Mouse (Mus musculus) midbrain, embryonic 16.5 days (tissue): ENCODE measurements around the gene Gm45837. TPM values are rescaled to one million over a fixed set of nuclear protein-coding genes. Genes with fewer than 3 reads are reported as not detected.

Experiments used
- ATAC-seq: fragments of 200-750 bp; cut with Nextera tagmentation; 2 replicates; pipeline ENCODE4 v1.8.0; 2017; ENCODE audit warnings: moderate TSS enrichment
- H3K27ac ChIP-seq: fragments of 300-500 bp; sonication (generic); 2 replicates; pipeline ENCODE4 v1.5.1; 2014; ENCODE audit warnings: mild to moderate bottlenecking, low read length, mixed read lengths
- H3K27me3 ChIP-seq: fragments of 300-500 bp; sonication (generic); 2 replicates; pipeline ENCODE4 v1.6.1; 2014; ENCODE audit warnings: low read depth, low read length, mixed read lengths; ENCODE audit not compliant: control insufficient read depth, insufficient read depth
- H3K36me3 ChIP-seq: fragments of 300-500 bp; sonication (generic); 2 replicates; pipeline ENCODE4 v1.6.1; 2014; ENCODE audit warnings: mild to moderate bottlenecking, low read length, moderate library complexity, mixed read lengths; ENCODE audit not compliant: control insufficient read depth, insufficient read depth
- H3K4me1 ChIP-seq: fragments of 300-500 bp; sonication (generic); 2 replicates; pipeline ENCODE4 v1.6.1; 2014; ENCODE audit warnings: mild to moderate bottlenecking, low read length, mixed read lengths; ENCODE audit not compliant: control insufficient read depth, insufficient read depth
- H3K4me2 ChIP-seq: fragments of 300-500 bp; sonication (generic); 2 replicates; pipeline ENCODE4 v1.6.1; 2014; ENCODE audit warnings: mild to moderate bottlenecking, low read length, mixed read lengths
- H3K4me3 ChIP-seq: fragments of 300-500 bp; sonication (generic); 2 replicates; pipeline ENCODE4 v1.5.1; 2014; ENCODE audit warnings: low read depth, mild to moderate bottlenecking, low read length, moderate library complexity, mixed read lengths
- H3K9ac ChIP-seq: fragments of 300-500 bp; sonication (generic); 2 replicates; pipeline ENCODE4 v1.6.1; 2014; ENCODE audit warnings: low read depth, low read length, mixed read lengths
- H3K9me3 ChIP-seq: fragments of 300-500 bp; sonication (generic); replicated peaks from 2 replicates; pipeline ENCODE4 v1.6.1; 2014; ENCODE audit warnings: mild to moderate bottlenecking, low read length, mixed read lengths; ENCODE audit not compliant: control insufficient read depth, poor library complexity, severe bottlenecking
- WGBS: fragments of 180-500 bp; shearing (Covaris S2); extraction: QIAGEN DNeasy Blood & Tissue Kit; methylation state at CpG from one replicate; pipeline ENCODE4 v1.1.7; 2014; 5-methylcytosine and 5-hydroxymethylcytosine counted together
- polyA plus RNA-seq: library from polyadenylated mRNA; unstranded; fragments of >200 nt; fragmentation: Nextera tagmentation; extraction: Ambion mirVana; gene quantifications from 2 replicates; pipeline ENCODE4 v1.2.1, GENCODE M21; 2015

Gene Gm45837
- polyA plus RNA-seq, 1 experiment from 2014 or later: 0.69 TPM

DNA sequence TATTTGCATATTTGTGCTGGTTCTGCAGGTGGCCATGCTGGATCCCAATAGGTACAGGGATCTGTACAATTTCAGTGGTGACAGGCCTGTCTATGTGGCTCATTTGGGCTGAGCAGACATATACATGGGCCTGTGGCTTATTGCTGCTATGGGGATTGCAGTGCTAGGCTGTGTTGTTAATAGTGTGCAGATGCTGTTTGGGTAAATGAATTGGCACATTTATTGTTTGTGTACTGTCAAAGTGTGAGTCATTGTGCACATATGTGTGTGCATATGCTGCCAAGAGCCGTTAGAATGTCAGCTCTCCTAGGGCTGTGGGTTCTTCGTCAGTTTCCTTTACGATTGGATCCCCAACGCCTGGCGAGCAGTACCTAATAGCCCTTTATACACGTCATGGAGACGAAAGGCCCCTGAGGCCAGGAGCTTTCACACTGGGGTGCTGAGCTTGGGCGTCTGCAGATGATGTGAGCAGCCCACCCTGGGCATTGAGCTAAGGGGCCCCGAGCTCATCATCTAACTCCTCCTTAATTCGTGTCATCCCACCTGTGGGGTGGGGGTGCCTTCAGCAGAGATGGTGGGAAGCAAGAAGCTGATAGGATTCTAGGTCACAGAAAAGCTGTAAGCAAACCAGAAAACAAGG lies 33.9 kb upstream of the Gm45837 start:
- H3K27me3 ChIP-seq: no peaks in the 10 kb centered on the region
- no peaks in the 10 kb centered on the region for H3K36me3 ChIP-seq
- WGBS: 75% methylated on average over 10 of the region's 10 CpGs
- no peak overlapping the region for H3K4me2 ChIP-seq
- H3K27ac ChIP-seq: no peak overlapping the region
- H3K9ac ChIP-seq: no peak overlapping the region
- H3K4me1 ChIP-seq: peaks cover 2% of the 10 kb centered on the region; the same call in 1 of the 2 replicates
- H3K4me3 ChIP-seq: no peak overlapping the region
- H3K9me3 ChIP-seq: no peaks in the 10 kb centered on the region
- no peak for ATAC-seq

DNA sequence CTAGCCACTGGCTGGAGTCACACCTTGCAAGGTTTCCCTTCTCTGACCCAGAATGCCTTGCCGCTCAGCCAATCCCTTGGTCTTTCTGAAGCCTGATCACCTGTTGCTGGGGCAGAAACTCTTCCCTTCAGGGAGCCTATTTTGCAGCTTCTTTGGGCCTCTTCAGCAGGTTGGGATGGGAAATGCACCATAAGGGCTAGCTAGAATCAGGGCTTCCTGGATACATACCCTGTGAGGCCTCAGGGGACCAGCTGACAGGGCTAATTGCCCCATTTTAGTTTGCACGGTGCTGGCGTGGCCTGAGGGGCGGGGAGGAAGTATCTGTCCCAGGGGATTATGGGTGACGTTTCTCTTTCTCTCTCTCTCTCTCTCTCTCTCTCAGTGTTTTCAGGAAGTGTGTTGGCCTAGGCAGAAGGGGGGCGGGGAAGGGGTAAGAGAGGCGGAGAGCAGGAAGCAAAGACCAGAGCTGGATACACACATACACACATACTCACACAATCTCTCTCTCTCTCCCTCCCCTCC lies 32.9 kb upstream of the Gm45837 start:
- no peak for ATAC-seq
- H3K4me3 ChIP-seq: no peak overlapping the region
- H3K9me3 ChIP-seq: no peaks in the 10 kb centered on the region
- no peak overlapping the region for H3K9ac ChIP-seq
- no peak overlapping the region for H3K27ac ChIP-seq
- H3K4me1 ChIP-seq: peaks cover 2% of the 10 kb centered on the region; the same call in 1 of the 2 replicates
- no peaks in the 10 kb centered on the region for H3K36me3 ChIP-seq
- 31% methylated on average over 7 of the region's 7 CpGs for WGBS
- H3K27me3 ChIP-seq: no peaks in the 10 kb centered on the region
- peak overlapping the region; percentile 15; the same call in 1 of the 2 replicates for H3K4me2 ChIP-seq

DNA sequence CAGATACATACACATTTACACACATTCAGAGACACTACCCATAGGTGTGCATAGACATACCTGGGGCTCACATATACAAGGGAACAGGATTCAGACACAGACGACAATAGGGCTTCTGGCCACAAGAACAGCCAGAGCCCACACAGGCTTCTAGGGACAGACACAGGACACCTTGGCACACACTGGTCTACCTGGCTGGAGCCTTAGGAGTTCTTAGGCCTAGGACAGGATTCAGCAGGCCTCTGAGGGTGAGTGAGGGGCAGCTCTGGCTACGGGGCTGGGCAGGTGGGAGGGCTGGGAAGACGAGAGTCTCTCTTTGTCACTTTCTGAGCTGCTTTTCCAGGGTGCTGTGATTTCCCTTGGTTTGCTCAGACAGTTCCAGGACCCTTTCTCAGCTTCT lies 32.4 kb upstream of the Gm45837 start:
- Histone ChIP-seq H3K27me3 (no peaks in the 10 kb centered on the region), H3K27ac (no peak overlapping the region), H3K9me3 (no peaks in the 10 kb centered on the region), H3K4me2 (peak overlapping the region; percentile 3; the same call in 1 of the 2 replicates), H3K4me3 (no peak overlapping the region), H3K9ac (0 out of 2 replicates have a peak overlapping the region, but pooled peaks have one; percentile 1), H3K36me3 (no peaks in the 10 kb centered on the region), H3K4me1 (peaks cover 2% of the 10 kb centered on the region; the same call in 1 of the 2 replicates)
- no peak for ATAC-seq
- WGBS: 60% methylated on average over 3 of the region's 3 CpGs

DNA sequence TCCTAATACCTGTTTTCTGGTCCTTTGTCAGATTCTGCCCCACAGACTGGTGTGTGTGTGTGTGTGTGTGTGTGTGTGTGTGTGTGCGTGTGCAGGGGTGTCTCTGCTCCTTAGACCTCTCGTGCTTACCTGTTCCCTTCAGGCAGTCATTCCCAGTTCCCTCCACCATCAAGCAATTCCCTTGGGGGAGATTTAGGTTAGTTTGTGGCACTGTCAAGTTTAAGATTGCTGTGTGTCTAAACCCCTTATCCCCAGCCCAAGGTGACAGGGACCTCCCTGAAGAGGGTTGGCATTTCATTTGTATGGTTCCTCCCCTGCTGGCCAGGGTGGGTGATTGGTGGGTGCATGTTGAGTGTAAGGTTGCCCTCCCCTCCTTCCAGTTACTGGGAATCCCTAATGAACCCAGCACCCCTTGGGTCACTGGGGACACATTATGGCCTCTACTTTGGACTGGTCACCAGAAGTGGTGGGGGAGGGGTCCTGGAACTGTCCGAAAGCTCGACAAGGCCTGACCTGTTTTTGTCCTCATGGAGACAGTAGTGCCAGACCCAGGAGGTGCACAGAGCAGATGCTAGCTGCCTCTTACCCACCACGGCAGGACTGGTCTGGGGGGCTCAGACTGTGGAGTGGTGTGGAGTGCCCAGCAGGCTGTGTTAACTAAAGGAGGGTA lies 31.8 kb upstream of the Gm45837 start:
- no peak for ATAC-seq
- no peaks in the 10 kb centered on the region for H3K9me3 ChIP-seq
- no peaks in the 10 kb centered on the region for H3K27me3 ChIP-seq
- H3K9ac ChIP-seq: no peak overlapping the region
- 74% methylated on average over 5 of the region's 5 CpGs for WGBS
- H3K36me3 ChIP-seq: no peaks in the 10 kb centered on the region
- H3K4me3 ChIP-seq: no peak overlapping the region
- H3K4me2 ChIP-seq: no peak overlapping the region
- no peak overlapping the region for H3K27ac ChIP-seq
- peaks cover 2% of the 10 kb centered on the region; the same call in 1 of the 2 replicates for H3K4me1 ChIP-seq

DNA sequence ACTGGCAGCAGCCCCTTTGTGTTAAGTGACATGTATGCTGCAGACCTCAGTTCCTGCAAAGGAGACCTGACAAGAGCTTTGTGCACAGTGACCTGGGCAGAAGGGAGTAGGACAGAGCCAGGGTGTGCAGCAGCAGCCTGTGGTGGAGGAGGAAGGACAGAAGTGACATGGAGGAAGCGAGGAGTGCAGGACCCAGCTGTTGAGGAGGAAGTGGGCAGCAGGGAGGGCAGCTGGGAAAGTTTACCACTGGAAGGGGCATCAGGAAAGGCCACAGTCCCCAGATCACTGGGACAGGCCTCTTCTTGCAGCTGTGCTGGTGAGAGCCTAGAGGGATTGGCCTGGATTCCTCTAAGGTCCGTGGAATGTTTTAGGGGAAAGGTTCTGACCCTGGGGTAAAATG lies 31.0 kb upstream of the Gm45837 start:
- Histone ChIP-seq H3K9ac (no peak overlapping the region), H3K36me3 (no peaks in the 10 kb centered on the region), H3K4me3 (no peak overlapping the region), H3K9me3 (no peaks in the 10 kb centered on the region), H3K4me2 (no peak overlapping the region), H3K4me1 (peaks cover 2% of the 10 kb centered on the region; the same call in 1 of the 2 replicates), H3K27ac (no peak overlapping the region), H3K27me3 (no peaks in the 10 kb centered on the region)
- 83% methylated on average over 2 of the region's 2 CpGs for WGBS
- no peak for ATAC-seq

DNA sequence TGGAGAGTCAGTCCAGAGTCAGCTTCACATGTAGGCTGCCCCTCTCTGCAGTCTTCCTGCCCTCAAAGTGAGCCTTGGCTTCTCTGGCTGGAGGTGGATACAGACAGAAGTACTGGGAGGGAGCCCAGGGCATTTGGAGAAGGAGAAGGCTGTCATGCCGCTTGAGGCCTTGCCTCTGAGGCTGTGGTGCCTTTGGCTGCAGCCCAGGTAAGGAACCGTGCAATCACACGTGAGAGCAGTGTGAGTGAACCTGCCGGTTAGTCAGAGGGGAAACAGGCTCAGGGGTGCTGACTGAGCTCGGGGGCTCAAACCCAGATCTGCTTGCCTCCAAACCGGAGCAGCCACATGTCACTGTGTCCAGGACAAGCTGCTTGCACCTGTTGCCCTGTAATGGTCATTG lies 29.2 kb upstream of the Gm45837 start:
- Histone ChIP-seq H3K4me1 (peaks cover 2% of the 10 kb centered on the region; the same call in 1 of the 2 replicates), H3K36me3 (no peaks in the 10 kb centered on the region), H3K27me3 (no peaks in the 10 kb centered on the region), H3K4me3 (no peak overlapping the region), H3K4me2 (no peak overlapping the region), H3K9me3 (no peaks in the 10 kb centered on the region), H3K27ac (no peak overlapping the region), H3K9ac (no peak overlapping the region)
- no peak for ATAC-seq
- 78% methylated on average over 6 of the region's 6 CpGs for WGBS

DNA sequence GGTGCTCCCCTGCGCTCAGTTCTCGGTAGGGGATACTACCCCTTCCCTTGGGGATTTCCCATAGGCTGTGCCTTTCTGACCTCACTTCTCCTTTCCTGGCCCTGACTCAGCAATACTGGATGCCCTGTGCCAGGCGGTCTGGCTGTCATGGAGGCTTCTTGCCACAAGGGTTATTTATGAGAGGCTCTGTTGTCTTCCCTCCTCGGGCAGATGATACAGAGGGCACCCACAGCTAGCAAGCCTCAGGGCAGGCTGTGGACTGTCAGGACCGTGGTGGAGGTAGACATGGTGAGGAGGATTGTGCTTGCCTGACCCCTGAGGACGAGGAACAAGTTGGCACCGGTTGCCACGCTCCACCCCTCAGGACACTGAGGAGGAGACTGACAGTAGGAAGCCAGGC lies 28.3 kb upstream of the Gm45837 start:
- ATAC-seq: no peak
- Histone ChIP-seq H3K9ac (no peak overlapping the region), H3K4me1 (peaks cover 2% of the 10 kb centered on the region; the same call in 1 of the 2 replicates), H3K36me3 (no peaks in the 10 kb centered on the region), H3K4me2 (no peak overlapping the region), H3K27me3 (no peaks in the 10 kb centered on the region), H3K4me3 (no peak overlapping the region), H3K9me3 (no peaks in the 10 kb centered on the region), H3K27ac (no peak overlapping the region)
- 75% methylated on average over 8 of the region's 8 CpGs for WGBS

DNA sequence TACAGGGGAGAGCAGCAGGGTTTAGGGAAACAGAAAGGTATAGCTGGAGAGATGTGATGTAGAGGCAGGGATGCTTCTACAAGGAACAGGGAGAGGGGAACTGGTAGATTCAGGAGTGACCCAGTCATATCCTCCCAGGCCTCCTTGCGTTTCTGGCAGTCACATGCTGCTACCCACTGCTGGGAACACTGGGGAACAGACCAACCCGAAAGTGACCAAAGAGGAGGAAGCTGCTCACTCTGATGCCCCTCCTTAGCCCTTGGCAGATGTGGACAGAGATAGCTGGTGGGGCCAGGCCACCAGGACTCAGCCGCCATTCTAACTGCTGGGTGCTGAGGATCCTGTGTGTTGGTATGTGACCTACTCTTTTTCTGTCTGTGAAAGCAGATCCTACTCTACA lies 26.9 kb upstream of the Gm45837 start:
- 79% methylated on average over 3 of the region's 3 CpGs for WGBS

DNA sequence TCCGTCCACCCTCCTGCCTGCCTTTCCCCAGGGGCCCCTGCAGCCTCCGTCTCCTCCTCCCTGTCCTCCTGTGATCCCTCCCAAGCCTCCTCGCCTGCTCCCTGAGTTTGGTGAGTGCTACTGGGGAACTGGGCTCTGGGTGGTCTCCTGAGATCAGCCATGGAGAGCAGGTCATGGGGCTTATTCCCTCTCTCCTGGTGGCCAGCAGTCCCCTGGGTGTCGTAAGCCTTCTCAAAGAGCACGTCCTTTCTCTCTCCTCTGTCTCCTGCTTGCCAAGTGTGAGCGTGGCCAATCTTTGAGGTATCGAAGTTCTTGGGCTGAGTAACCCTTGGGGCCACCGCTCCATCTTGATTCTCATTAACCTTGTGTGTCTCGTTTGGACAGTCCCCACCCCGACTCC lies 25.8 kb upstream of the Gm45837 start:
- H3K4me2 ChIP-seq: no peak overlapping the region
- H3K36me3 ChIP-seq: no peaks in the 10 kb centered on the region
- ATAC-seq: no peak
- H3K4me1 ChIP-seq: no peaks in the 10 kb centered on the region
- H3K9ac ChIP-seq: no peak overlapping the region
- H3K9me3 ChIP-seq: no peaks in the 10 kb centered on the region
- 74% methylated on average over 10 of the region's 10 CpGs for WGBS
- H3K27ac ChIP-seq: no peak overlapping the region
- H3K27me3 ChIP-seq: no peaks in the 10 kb centered on the region
- H3K4me3 ChIP-seq: no peak overlapping the region

More for the DNA sequence above, 26.9 kb upstream of the Gm45837 start:
- ATAC-seq: no peak
- Histone ChIP-seq H3K9me3 (no peaks in the 10 kb centered on the region), H3K27ac (no peak overlapping the region), H3K4me3 (no peak overlapping the region), H3K4me1 (no peaks in the 10 kb centered on the region), H3K4me2 (no peak overlapping the region), H3K9ac (no peak overlapping the region), H3K27me3 (no peaks in the 10 kb centered on the region), H3K36me3 (no peaks in the 10 kb centered on the region)
